Mouse (Mus musculus): ENCODE data around the gene Btf3. TPM values are rescaled to one million over a fixed set of nuclear protein-coding genes. Genes with fewer than 3 reads are reported as not detected.

Gene Btf3
- polyA plus RNA-seq, 1 experiment from 2014 or later: 689 TPM

DNA sequence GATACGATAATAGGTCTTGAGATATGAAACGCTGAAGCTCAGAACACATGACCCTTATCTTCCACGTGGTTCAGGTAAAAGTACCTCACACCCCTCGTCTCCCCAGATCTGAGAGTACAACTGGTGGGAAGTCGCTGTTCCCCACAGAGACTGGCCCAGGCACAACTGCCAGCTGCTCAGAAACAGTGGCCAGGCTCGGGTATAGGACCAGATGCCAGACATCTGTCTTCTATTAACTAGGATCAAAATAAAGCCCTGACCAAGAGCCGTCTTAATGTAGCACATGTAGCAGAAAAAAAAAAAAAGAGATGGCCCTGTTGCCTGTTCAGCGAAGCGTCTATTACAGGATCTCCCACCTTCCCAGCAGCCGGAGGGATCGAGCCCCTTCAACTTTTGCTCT, 8.2 kb upstream of the Btf3 start:
- no peak for ATAC-seq (replicated peaks; ENCODE audit: low FRiP score)
- H3K36me3 ChIP-seq: no peaks in the 10 kb centered on the region
- no peak overlapping the region for H3K4me2 ChIP-seq
- no peak overlapping the region for H3K27ac ChIP-seq
- H3K27me3 ChIP-seq: no peaks in the 10 kb centered on the region
- H3K9me3 ChIP-seq (replicated peaks): no peaks in the 10 kb centered on the region
- H3K9ac ChIP-seq: no peak overlapping the region
- 82% methylated on average over 11 of the region's 11 CpGs for WGBS
- H3K4me1 ChIP-seq: no peaks in the 10 kb centered on the region
- no peak overlapping the region for H3K4me3 ChIP-seq (replicated peaks)

DNA sequence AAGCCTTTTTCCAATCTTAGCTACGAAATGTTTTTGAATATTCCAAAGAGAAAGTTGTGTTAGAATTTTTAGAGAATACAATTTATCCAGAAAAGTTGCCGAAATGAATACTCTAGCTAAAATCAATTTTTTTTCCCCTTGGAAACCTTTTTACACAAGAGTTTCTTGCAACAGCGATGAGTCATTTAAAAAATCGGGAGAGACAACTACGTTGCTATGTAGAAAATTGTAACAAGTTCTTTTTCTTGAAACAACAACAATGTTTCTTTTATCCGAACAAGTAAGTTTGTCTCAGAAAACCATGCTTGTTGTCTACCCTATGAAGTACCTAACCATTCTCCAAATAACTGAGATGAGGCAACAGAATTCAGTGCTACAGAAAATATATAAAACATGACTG, 1.1 kb upstream of the Btf3 start:
- Histone ChIP-seq H3K9me3 (replicated peaks) (no peaks in the 10 kb centered on the region), H3K4me1 (peaks cover 20% of the 10 kb centered on the region), H3K9ac (no peak overlapping the region), H3K4me2 (peak overlapping the region; percentile 75; the same call in 1 of the 2 replicates), H3K27ac (no peak overlapping the region), H3K36me3 (peaks cover 16% of the 10 kb centered on the region), H3K27me3 (no peaks in the 10 kb centered on the region), H3K4me3 (replicated peaks) (peak overlapping the region; percentile 97)
- 84% methylated on average over 6 of the region's 6 CpGs for WGBS
- ATAC-seq (replicated peaks; ENCODE audit: low FRiP score): no peak

DNA sequence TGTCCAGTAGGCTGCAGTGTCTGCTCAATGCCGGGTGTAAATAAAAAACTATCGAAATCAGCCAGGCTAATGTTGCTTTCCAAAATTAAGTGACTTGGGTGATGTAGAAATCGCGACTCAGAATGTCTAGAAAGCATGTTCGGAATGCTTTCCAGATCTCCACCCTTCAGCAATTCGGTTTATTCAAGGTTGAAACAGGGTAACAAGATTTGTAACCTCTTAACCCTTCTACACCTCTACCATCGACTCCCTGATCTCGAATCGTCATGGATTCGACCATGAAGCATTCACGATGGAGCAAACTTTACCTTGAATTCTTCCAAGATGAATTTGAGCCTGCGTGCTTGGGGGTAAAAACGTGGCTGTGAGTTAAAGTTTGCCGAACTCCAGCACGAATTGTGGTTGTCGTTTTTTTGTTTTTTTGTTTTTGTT, 456 bp upstream of the Btf3 start:
- peak overlapping the region; percentile 75 for H3K4me2 ChIP-seq
- H3K4me1 ChIP-seq: peaks cover 20% of the 10 kb centered on the region
- H3K36me3 ChIP-seq: peaks cover 23% of the 10 kb centered on the region
- peak overlapping the region; percentile 97 for H3K4me3 ChIP-seq (replicated peaks)
- WGBS: 2% methylated on average over 16 of the region's 16 CpGs
- H3K27ac ChIP-seq: peak overlapping the region; percentile 93
- no peaks in the 10 kb centered on the region for H3K9me3 ChIP-seq (replicated peaks)
- no peak for ATAC-seq (replicated peaks; ENCODE audit: low FRiP score)
- peak overlapping the region; percentile 98 for H3K9ac ChIP-seq
- no peaks in the 10 kb centered on the region for H3K27me3 ChIP-seq

- Histone ChIP-seq H3K27me3 (no peaks in the 10 kb centered on the region), H3K9me3 (replicated peaks) (no peaks in the 10 kb centered on the region), H3K27ac (peak overlapping the region; percentile 93), H3K36me3 (peaks cover 34% of the 10 kb centered on the region), H3K4me2 (peak overlapping the region; percentile 75), H3K9ac (peak overlapping the region; percentile 98), H3K4me1 (peaks cover 23% of the 10 kb centered on the region), H3K4me3 (replicated peaks) (peak overlapping the region; percentile 97)
- ATAC-seq (replicated peaks; ENCODE audit: low FRiP score): no peak
- WGBS: under 1% methylated on average over 17 of the region's 17 CpGs
Observed at GRCm38 (mm10) chr13:98316140-98316479, 696 bp downstream of the Btf3 start.

GRCm38 (mm10) chr13:98315124-98315523, 1.7 kb downstream of the Btf3 start:
- Histone ChIP-seq H3K27me3 (no peaks in the 10 kb centered on the region), H3K4me3 (replicated peaks) (peak overlapping the region; percentile 97), H3K27ac (no peak overlapping the region), H3K4me1 (peaks cover 23% of the 10 kb centered on the region), H3K9ac (no peak overlapping the region), H3K4me2 (peak overlapping the region; percentile 75), H3K9me3 (replicated peaks) (no peaks in the 10 kb centered on the region), H3K36me3 (peaks cover 44% of the 10 kb centered on the region)
- no peak for ATAC-seq (replicated peaks; ENCODE audit: low FRiP score)
- WGBS: 43% methylated on average over 4 of the region's 4 CpGs

DNA sequence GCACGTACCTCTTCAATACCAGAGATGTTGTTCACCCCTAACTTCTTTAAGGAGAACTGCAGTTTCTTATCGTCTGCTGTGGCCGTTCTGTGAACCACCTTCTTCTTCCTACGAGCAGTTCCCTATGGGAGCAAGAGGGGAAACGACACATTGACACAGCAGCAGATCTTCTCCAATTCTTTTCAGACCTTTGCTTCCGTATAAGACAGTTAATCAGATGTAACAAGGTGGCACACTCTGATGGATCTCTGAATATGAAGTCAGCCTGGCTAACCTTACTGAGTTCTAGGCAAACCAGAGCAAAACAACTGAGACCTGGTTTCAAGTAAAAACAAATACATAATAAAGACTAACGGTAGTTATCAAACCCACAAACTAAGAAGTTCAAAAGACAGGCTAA, 3.2 kb downstream of the Btf3 start:
- no peak overlapping the region for H3K27ac ChIP-seq
- peaks cover 23% of the 10 kb centered on the region for H3K4me1 ChIP-seq
- no peak overlapping the region for H3K4me2 ChIP-seq
- no peak overlapping the region for H3K9ac ChIP-seq
- ATAC-seq (replicated peaks; ENCODE audit: low FRiP score): no peak
- H3K9me3 ChIP-seq (replicated peaks): no peaks in the 10 kb centered on the region
- H3K36me3 ChIP-seq: peaks cover 57% of the 10 kb centered on the region
- WGBS: 75% methylated on average over 7 of the region's 7 CpGs
- no peaks in the 10 kb centered on the region for H3K27me3 ChIP-seq
- H3K4me3 ChIP-seq (replicated peaks): no peak overlapping the region

DNA sequence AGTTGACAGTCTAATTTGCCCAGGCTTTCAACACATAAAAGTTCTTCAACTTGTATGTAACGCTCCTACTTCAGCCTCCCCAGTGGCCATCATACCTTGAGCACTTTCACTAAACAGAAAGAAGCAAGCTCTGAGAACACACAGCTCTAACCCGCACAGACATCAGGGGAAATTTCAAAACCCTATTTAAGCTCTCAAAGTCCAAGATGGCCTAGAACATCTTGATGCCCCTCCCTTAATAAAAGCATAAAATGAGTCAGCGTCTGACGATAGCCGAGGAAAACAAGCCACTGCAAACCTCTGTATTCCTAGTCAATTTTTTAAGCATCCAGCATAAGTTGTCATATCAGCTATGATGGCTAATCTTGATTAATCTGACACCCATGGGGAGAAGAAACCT, 5.2 kb downstream of the Btf3 start:
- 94% methylated on average over 5 of the region's 5 CpGs for WGBS
- no peaks in the 10 kb centered on the region for H3K9me3 ChIP-seq (replicated peaks)
- H3K36me3 ChIP-seq: peaks cover 69% of the 10 kb centered on the region
- no peak for ATAC-seq (replicated peaks; ENCODE audit: low FRiP score)
- H3K4me1 ChIP-seq: peaks cover 21% of the 10 kb centered on the region
- no peak overlapping the region for H3K27ac ChIP-seq
- no peak overlapping the region for H3K4me3 ChIP-seq (replicated peaks)
- H3K4me2 ChIP-seq: no peak overlapping the region
- no peak overlapping the region for H3K9ac ChIP-seq
- no peaks in the 10 kb centered on the region for H3K27me3 ChIP-seq

DNA sequence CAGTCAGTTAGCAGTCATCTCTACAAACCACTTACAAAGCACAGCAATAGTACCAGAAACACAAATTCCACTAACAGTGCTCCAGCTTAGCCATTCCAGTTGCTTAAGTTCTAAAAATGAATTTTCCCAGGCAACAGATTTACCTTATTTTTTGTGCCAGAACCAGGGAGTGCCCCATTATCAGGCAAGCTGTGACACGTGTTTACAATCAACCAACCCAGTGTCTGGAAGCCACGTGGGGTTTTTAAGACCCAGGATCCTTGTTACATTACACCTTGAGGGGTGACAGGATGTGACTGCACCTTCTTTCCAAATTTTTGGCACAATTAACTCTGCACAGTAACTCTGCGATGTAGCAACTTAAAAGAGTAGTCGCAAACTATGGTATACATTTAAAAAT, 8.1 kb downstream of the Btf3 start:
- no peaks in the 10 kb centered on the region for H3K9me3 ChIP-seq (replicated peaks)
- H3K4me2 ChIP-seq: no peak overlapping the region
- 84% methylated on average over 4 of the region's 4 CpGs for WGBS
- H3K4me1 ChIP-seq: 0 out of 2 replicates have a peak, but pooled peaks cover 11% of the 10 kb centered on the region
- ATAC-seq (replicated peaks; ENCODE audit: low FRiP score): no peak
- H3K4me3 ChIP-seq (replicated peaks): no peak overlapping the region
- H3K9ac ChIP-seq: no peak overlapping the region
- no peak overlapping the region for H3K27ac ChIP-seq
- no peaks in the 10 kb centered on the region for H3K27me3 ChIP-seq
- peaks cover 61% of the 10 kb centered on the region for H3K36me3 ChIP-seq

- Histone ChIP-seq H3K4me3 (replicated peaks) (no peak overlapping the region), H3K27me3 (no peaks in the 10 kb centered on the region), H3K9ac (no peak overlapping the region), H3K4me2 (no peak overlapping the region), H3K9me3 (replicated peaks) (no peaks in the 10 kb centered on the region), H3K36me3 (peaks cover 54% of the 10 kb centered on the region), H3K27ac (no peak overlapping the region), H3K4me1 (0 out of 2 replicates have a peak, but pooled peaks cover 9% of the 10 kb centered on the region)
- WGBS: 83% methylated on average over 5 of the region's 5 CpGs
- ATAC-seq (replicated peaks; ENCODE audit: low FRiP score): no peak
Observed at GRCm38 (mm10) chr13:98308004-98308403, 8.8 kb downstream of the Btf3 start.

DNA sequence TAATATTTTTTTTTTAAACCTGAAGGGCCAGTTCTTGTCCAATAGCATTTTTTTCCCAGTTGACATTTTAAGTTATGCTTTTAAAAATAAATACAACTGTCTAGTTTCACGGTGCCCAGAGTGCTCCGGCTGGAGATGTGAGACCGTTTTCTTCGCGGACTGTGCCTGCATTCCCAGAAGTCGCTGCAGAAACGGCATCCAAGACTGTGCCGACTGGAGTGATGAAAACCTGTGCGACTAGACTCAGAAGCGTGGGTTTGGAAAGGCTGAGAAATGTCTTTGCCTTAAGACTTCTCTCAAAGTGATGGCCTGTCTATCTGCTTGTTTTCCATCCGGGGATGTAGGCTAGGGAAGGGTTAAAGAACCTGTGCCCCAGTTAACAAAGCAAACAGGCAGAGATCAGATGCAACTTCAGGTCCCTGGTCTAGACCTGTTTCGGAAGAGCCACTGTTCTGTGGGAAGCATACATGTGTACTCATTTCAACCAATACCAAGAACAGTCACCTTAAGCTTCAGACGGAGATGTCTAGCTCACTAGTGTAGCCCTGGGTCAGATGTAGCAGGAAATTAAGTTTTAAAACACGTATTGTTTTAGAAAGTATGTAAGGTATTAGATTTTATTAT, 9.8 kb downstream of the Btf3 start:
- H3K4me2 ChIP-seq: no peak overlapping the region
- 44% methylated on average over 14 of the region's 14 CpGs for WGBS
- 0 out of 2 replicates have a peak, but pooled peaks cover 9% of the 10 kb centered on the region for H3K4me1 ChIP-seq
- H3K9ac ChIP-seq: no peak overlapping the region
- no peak overlapping the region for H3K4me3 ChIP-seq (replicated peaks)
- H3K36me3 ChIP-seq: peaks cover 43% of the 10 kb centered on the region
- peak overlapping the region; percentile 11 for H3K27ac ChIP-seq
- H3K9me3 ChIP-seq (replicated peaks): no peaks in the 10 kb centered on the region
- ATAC-seq (replicated peaks; ENCODE audit: low FRiP score): no peak
- no peaks in the 10 kb centered on the region for H3K27me3 ChIP-seq

DNA sequence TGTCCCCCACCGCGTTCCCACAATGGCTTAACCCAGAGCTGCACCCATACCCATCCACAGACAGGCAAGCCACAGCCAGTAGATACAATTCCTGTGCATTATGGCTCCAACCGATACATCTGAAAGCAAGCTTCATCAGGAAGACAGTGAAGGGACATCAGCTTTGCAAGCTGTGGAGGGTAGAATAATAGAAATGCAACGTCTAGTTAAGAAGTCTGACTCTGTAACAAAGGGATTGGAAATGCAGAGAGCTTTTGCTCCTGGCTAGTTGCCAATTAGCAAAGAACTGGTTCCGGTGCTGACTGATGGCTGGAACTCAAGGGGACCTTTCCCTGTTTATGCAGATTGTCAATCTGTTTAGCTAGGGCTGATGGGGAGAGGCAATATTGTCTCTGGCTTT, 10.4 kb downstream of the Btf3 start:
- Histone ChIP-seq H3K4me2 (no peak overlapping the region), H3K9ac (no peak overlapping the region), H3K27ac (0 out of 2 replicates have a peak overlapping the region, but pooled peaks have one; percentile 11), H3K36me3 (peaks cover 38% of the 10 kb centered on the region), H3K27me3 (no peaks in the 10 kb centered on the region), H3K4me1 (0 out of 2 replicates have a peak, but pooled peaks cover 6% of the 10 kb centered on the region), H3K4me3 (replicated peaks) (no peak overlapping the region), H3K9me3 (replicated peaks) (no peaks in the 10 kb centered on the region)
- 44% methylated on average over 5 of the region's 5 CpGs for WGBS
- ATAC-seq (replicated peaks; ENCODE audit: low FRiP score): no peak

- H3K4me1 ChIP-seq: 0 out of 2 replicates have a peak, but pooled peaks cover 6% of the 10 kb centered on the region
- H3K4me2 ChIP-seq: no peak overlapping the region
- H3K4me3 ChIP-seq (replicated peaks): no peak overlapping the region
- H3K27ac ChIP-seq: no peak overlapping the region
- 93% methylated on average over 9 of the region's 9 CpGs for WGBS
- H3K9me3 ChIP-seq (replicated peaks): no peaks in the 10 kb centered on the region
- H3K27me3 ChIP-seq: no peaks in the 10 kb centered on the region
- no peak for ATAC-seq (replicated peaks; ENCODE audit: low FRiP score)
- peaks cover 26% of the 10 kb centered on the region for H3K36me3 ChIP-seq
- H3K9ac ChIP-seq: no peak overlapping the region
Observed at GRCm38 (mm10) chr13:98305257-98305656, 11.5 kb downstream of the Btf3 start.
